Mouse (Mus musculus) kidney, adult 2 months (tissue): ENCODE measurements around the gene Gxylt1.

Experiments
- CTCF ChIP-seq: fragments of 200-500 bp; conservative IDR thresholded peaks from 2 replicates; pipeline ENCODE4 v1.5.1; 2011; ENCODE audit warnings: low read depth, mild to moderate bottlenecking, control low read depth, low read length, moderate library complexity, mixed read lengths; ENCODE audit not compliant: insufficient read depth, insufficient read length
- POLR2A ChIP-seq: fragments of 200-500 bp; IDR thresholded peaks from one replicate; pipeline ENCODE4 v1.6.1; 2011; ENCODE audit warnings: low read depth, low read length, control low read depth

GRCm38 (mm10) chr15:93294483-93294882, 19.5 kb upstream of the Gxylt1 start:
- no peak for TF ChIP-seq CTCF
- no peak for TF ChIP-seq POLR2A
